Mouse (Mus musculus) midbrain, postnatal 0 days (tissue): ENCODE measurements around the gene Sostdc1. TPM values are rescaled to one million over a fixed set of nuclear protein-coding genes. Genes with fewer than 3 reads are reported as not detected.

Source experiments
- ATAC-seq: fragments of 200-750 bp; cut with Nextera tagmentation; 2 replicates; pipeline ENCODE4 v1.8.0; 2017; ENCODE audit warnings: moderate number of reproducible peaks, mild to moderate bottlenecking, moderate TSS enrichment, moderate library complexity; ENCODE audit not compliant: low FRiP score
- DNase-seq: peaks from one replicate; pipeline ENCODE4 v3.0.0-alpha.2; 2015; ENCODE audit warnings: low spot score
- H3K27ac ChIP-seq: fragments of 300-500 bp; sonication (generic); 2 replicates; pipeline ENCODE4 v1.5.1; 2014; ENCODE audit warnings: low read depth, mild to moderate bottlenecking, low read length, mixed read lengths
- H3K27me3 ChIP-seq: fragments of 300-500 bp; sonication (generic); 2 replicates; pipeline ENCODE4 v1.6.1; 2014; ENCODE audit warnings: low read length, control low read depth, mixed read lengths; ENCODE audit not compliant: insufficient read depth
- H3K36me3 ChIP-seq: fragments of 300-500 bp; sonication (generic); 2 replicates; pipeline ENCODE4 v1.6.1; 2014; ENCODE audit warnings: low read length, control low read depth, mixed read lengths; ENCODE audit not compliant: insufficient read depth
- H3K4me1 ChIP-seq: fragments of 300-500 bp; sonication (generic); 2 replicates; pipeline ENCODE4 v1.6.1; 2014; ENCODE audit warnings: mild to moderate bottlenecking, control low read depth, antibody characterized with exemption, low read length, mixed read lengths; ENCODE audit not compliant: insufficient read depth
- H3K4me2 ChIP-seq: fragments of 300-500 bp; sonication (generic); 2 replicates; pipeline ENCODE4 v1.6.1; 2014; ENCODE audit warnings: low read depth, mild to moderate bottlenecking, low read length, mixed read lengths; ENCODE audit not compliant: poor library complexity, severe bottlenecking
- H3K4me3 ChIP-seq: fragments of 300-500 bp; sonication (generic); 2 replicates; pipeline ENCODE4 v1.5.1; 2014; ENCODE audit warnings: low read depth, mild to moderate bottlenecking, low read length, moderate library complexity
- H3K9ac ChIP-seq: fragments of 300-500 bp; sonication (generic); replicated peaks from 2 replicates; pipeline ENCODE4 v1.6.1; 2014; ENCODE audit warnings: mild to moderate bottlenecking, low read length, moderate library complexity, mixed read lengths; ENCODE audit not compliant: poor library complexity, severe bottlenecking
- H3K9me3 ChIP-seq: fragments of 300-500 bp; sonication (generic); 2 replicates; pipeline ENCODE4 v1.6.1; 2016; ENCODE audit warnings: low read length, control low read depth
- CTCF ChIP-seq: IDR thresholded peaks from 2 replicates; pipeline ENCODE4 v1.5.1; 2016; ENCODE audit warnings: antibody characterized with exemption, mild to moderate bottlenecking
- WGBS: fragments of 180-500 bp; shearing (Covaris S2); extraction: QIAGEN DNeasy Blood & Tissue Kit; methylation state at CpG from one replicate; pipeline ENCODE4 v1.1.7; 2014; 5-methylcytosine and 5-hydroxymethylcytosine counted together
- polyA plus RNA-seq: library from polyadenylated mRNA; unstranded; fragments of >200 nt; fragmentation: Nextera tagmentation; extraction: Ambion mirVana; gene quantifications from 2 replicates; pipeline ENCODE4 v1.2.1, GENCODE M21; 2015
- total RNA-seq: library from RNA; depleted of rRNA; stranded (reverse); fragments of >200 nt; gene quantifications from 2 replicates; pipeline ENCODE4 v1.2.3, GENCODE M21; 2014

Sostdc1 gene
- total and polyA plus RNA-seq, 2 experiments from 2014 or later, result 6.7 to 10.4 TPM

DNA sequence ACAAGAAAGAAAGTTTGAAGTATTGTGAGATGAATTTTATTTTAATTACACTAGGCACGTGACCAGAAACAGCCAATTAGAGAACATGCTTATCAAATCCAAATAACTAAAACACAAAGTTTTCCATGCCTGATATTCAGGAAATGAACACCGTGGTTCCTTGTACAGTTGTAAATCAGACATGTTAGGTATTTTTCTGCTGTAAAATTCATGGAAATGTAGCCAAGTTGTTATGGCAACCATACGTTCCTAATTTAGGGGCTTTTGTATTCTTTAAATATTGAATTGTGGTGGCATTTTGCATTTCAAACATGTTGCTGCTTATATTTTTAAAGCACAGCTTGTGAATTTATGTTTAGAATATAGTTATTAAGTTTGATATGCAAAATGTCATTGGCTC, 2.1 kb downstream of the Sostdc1 start:
- no peak overlapping the region for H3K4me2 ChIP-seq
- H3K9me3 ChIP-seq, result no peaks in the 10 kb centered on the region
- no peak overlapping the region for H3K27ac ChIP-seq
- WGBS, result 58% methylated on average over 3 of the region's 3 CpGs
- H3K9ac ChIP-seq, result no peak overlapping the region
- no peak for TF ChIP-seq CTCF
- H3K4me1 ChIP-seq, result no peaks in the 10 kb centered on the region
- no peaks in the 10 kb centered on the region for H3K36me3 ChIP-seq
- DNase-seq, result no peak
- no peaks in the 10 kb centered on the region; the same call in 1 of the 2 replicates for H3K27me3 ChIP-seq
- no peak for ATAC-seq
- H3K4me3 ChIP-seq, result no peak overlapping the region

DNA sequence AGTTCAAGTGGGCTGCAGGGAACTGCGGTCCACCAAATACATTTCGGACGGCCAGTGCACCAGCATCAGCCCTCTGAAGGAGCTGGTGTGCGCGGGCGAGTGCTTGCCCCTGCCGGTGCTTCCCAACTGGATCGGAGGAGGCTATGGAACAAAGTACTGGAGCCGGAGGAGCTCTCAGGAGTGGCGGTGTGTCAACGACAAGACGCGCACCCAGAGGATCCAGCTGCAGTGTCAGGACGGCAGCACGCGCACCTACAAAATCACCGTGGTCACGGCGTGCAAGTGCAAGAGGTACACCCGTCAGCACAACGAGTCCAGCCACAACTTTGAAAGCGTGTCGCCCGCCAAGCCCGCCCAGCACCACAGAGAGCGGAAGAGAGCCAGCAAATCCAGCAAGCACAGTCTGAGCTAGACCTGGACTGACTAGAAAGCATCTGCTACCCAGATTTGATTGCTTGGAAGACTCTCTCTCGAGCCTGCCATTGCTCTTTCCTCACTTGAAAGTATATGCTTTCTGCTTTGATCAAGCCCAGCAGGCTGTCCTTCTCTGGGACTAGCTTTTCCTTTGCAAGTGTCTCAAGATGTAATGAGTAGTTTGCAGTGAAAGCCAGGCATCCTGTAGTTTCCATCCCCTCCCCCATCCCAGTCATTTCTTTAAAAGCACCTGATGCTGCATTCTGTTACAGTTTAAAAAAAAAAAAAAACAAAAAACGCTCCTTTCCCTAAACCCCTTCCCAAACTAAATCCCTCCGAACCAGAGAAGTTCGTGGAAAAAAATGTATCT, 3.3 kb downstream of the Sostdc1 start:
- DNase-seq (peak; percentile 68), ATAC-seq (peak; percentile 79)
- Histone ChIP-seq H3K27me3 (no peaks in the 10 kb centered on the region; the same call in 1 of the 2 replicates), H3K9ac (0 out of 2 replicates have a peak overlapping the region, but pooled peaks have one; percentile 20), H3K9me3 (no peaks in the 10 kb centered on the region), H3K27ac (no peak overlapping the region), H3K4me2 (peak overlapping the region; percentile 91), H3K4me1 (no peaks in the 10 kb centered on the region), H3K4me3 (peak overlapping the region; percentile 44), H3K36me3 (no peaks in the 10 kb centered on the region)
- 1% methylated on average over 30 of the region's 30 CpGs for WGBS
- TF ChIP-seq CTCF, result no peak

DNA sequence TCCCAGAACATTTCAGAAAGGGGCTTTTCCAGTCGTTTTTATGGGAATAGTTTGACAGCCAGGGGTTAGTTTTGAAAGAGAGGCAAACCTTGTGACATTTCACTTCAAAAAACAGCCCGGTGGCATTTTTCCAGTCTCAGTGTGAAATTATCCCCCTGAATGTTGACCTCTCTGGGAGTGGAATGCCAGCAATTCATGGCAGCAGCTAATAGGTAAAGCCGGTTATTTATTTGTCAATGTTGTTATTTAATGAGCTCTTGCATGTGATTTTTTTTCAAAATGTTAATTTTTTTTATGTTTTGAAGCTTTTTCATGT, 3.8 kb downstream of the Sostdc1 start:
- no peaks in the 10 kb centered on the region; the same call in 1 of the 2 replicates for H3K27me3 ChIP-seq
- no peaks in the 10 kb centered on the region for H3K4me1 ChIP-seq
- DNase-seq (no peak), ATAC-seq (no peak)
- TF ChIP-seq CTCF, result no peak
- no peaks in the 10 kb centered on the region for H3K36me3 ChIP-seq
- WGBS, result 19% methylated on average over 3 of the region's 3 CpGs
- no peaks in the 10 kb centered on the region for H3K9me3 ChIP-seq
- H3K9ac ChIP-seq, result no peak overlapping the region
- peak overlapping the region; percentile 91; the same call in 1 of the 2 replicates for H3K4me2 ChIP-seq
- H3K27ac ChIP-seq, result no peak overlapping the region
- peak overlapping the region; percentile 44; the same call in 1 of the 2 replicates for H3K4me3 ChIP-seq

DNA sequence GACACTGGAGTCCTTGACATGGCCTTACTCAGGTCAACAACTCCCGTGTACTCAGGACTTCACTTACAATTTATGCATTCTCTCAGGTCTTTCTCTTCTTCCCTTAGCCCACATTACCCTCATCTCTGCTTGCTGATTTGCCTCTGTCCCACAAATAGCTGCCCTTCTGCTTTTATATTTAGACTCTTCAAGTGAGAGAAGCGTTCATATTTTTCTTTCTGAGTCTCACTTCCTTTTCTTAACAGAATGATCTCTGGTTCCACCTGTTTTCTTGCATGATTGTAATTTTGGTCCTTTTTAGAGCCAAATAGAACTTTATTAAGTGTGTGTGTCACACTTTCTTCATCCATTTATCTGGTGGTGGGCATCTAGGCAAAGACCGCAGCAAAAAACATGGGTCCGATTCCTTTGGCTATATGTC, 12.2 kb downstream of the Sostdc1 start:
- no peak for TF ChIP-seq CTCF
- no peak overlapping the region for H3K27ac ChIP-seq
- no peak overlapping the region for H3K4me3 ChIP-seq
- no peaks in the 10 kb centered on the region for H3K36me3 ChIP-seq
- ATAC-seq (no peak), DNase-seq (no peak)
- no peaks in the 10 kb centered on the region for H3K4me1 ChIP-seq
- H3K9ac ChIP-seq, result no peak overlapping the region
- WGBS, result 98% methylated on average over 4 of the region's 4 CpGs
- no peak overlapping the region for H3K4me2 ChIP-seq
- H3K27me3 ChIP-seq, result no peaks in the 10 kb centered on the region
- H3K9me3 ChIP-seq, result no peaks in the 10 kb centered on the region

DNA sequence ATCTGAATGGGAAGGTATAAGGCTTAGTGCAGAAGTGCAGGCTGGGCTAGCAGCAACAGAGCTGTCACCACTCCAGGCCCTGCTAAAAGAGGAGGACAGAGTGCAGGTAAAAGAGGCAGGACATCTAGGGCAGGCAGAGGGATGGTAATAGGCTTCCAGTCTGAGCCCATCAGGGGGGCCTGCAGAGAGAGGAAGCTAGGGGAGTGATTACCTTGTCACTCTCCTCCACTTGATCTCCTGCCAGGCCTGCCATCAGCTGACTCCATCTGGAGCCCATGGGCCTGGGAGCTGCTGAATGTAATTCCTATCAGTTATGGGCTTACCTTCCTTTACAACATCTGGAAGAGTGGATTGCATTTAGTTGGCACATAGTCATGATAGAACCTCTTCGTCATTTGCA, 18.7 kb downstream of the Sostdc1 start:
- TF ChIP-seq CTCF, result no peak
- ATAC-seq (no peak), DNase-seq (no peak)
- Histone ChIP-seq H3K4me1 (no peaks in the 10 kb centered on the region), H3K9me3 (no peaks in the 10 kb centered on the region), H3K36me3 (no peaks in the 10 kb centered on the region), H3K9ac (no peak overlapping the region), H3K27ac (no peak overlapping the region), H3K4me3 (no peak overlapping the region), H3K4me2 (no peak overlapping the region), H3K27me3 (no peaks in the 10 kb centered on the region)
- WGBS, result 90% methylated on average over 1 of the region's 1 CpGs

DNA sequence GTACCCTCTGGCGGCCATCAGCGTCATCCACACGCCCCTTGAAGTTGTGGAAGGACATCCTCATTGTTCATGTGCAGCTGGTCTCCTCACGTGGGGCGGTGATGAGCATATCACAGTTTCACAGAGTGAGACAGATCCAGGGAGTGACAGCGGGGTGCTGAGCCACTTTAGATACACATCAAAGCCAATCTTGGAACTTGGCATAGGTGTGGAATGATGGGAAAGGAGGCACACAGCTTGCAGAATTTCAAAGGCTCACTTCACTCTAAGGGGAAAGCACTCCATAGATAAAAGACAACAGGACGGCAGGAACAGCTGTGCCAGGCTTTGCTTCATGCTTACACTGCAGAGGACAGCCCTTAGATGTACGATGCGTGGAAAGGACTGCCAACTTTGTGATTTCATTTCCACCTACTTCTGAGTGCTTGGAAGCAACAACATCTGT, 19.9 kb downstream of the Sostdc1 start:
- H3K4me3 ChIP-seq, result no peak overlapping the region
- H3K36me3 ChIP-seq, result no peaks in the 10 kb centered on the region
- H3K4me2 ChIP-seq, result no peak overlapping the region
- H3K9me3 ChIP-seq, result no peaks in the 10 kb centered on the region
- H3K4me1 ChIP-seq, result no peaks in the 10 kb centered on the region
- no peaks in the 10 kb centered on the region for H3K27me3 ChIP-seq
- 63% methylated on average over 9 of the region's 9 CpGs for WGBS
- ATAC-seq (peak; percentile 69; the same call in 1 of the 2 replicates), DNase-seq (no peak)
- TF ChIP-seq CTCF, result no peak
- H3K27ac ChIP-seq, result no peak overlapping the region
- H3K9ac ChIP-seq, result no peak overlapping the region
